Mouse (Mus musculus) limb, embryonic 13.5 days (tissue): Measurements from ENCODE around the gene Lmod3. TPM values are rescaled to one million over a fixed set of nuclear protein-coding genes. Genes with fewer than 3 reads are reported as not detected.

Source experiments
- ATAC-seq: fragments of 200-750 bp; cut with Nextera tagmentation; 2 replicates; pipeline ENCODE4 v1.8.0; 2017; ENCODE audit warnings: low read depth, moderate number of reproducible peaks, moderate TSS enrichment; ENCODE audit not compliant: low FRiP score
- H3K27ac ChIP-seq: fragments of 300-500 bp; sonication (generic); 2 replicates; pipeline ENCODE4 v1.5.1; 2015; ENCODE audit warnings: inconsistent platforms, mild to moderate bottlenecking, moderate library complexity
- H3K27me3 ChIP-seq: fragments of 300-500 bp; sonication (generic); 2 replicates; pipeline ENCODE4 v1.6.1; 2015; ENCODE audit warnings: mild to moderate bottlenecking, inconsistent platforms
- H3K36me3 ChIP-seq: fragments of 300-500 bp; sonication (generic); 2 replicates; pipeline ENCODE4 v1.6.1; 2015; ENCODE audit warnings: inconsistent platforms, mild to moderate bottlenecking, moderate library complexity
- H3K4me1 ChIP-seq: fragments of 300-500 bp; sonication (generic); 2 replicates; pipeline ENCODE4 v1.6.1; 2015; ENCODE audit warnings: inconsistent platforms
- H3K4me2 ChIP-seq: fragments of 300-500 bp; sonication (generic); replicated peaks from 2 replicates; pipeline ENCODE4 v1.6.1; 2015; ENCODE audit warnings: inconsistent platforms, mild to moderate bottlenecking, moderate library complexity
- H3K4me3 ChIP-seq: fragments of 300-500 bp; sonication (generic); 2 replicates; pipeline ENCODE4 v1.5.1; 2015; ENCODE audit warnings: moderate library complexity, mild to moderate bottlenecking, inconsistent platforms
- H3K9ac ChIP-seq: fragments of 300-500 bp; sonication (generic); 2 replicates; pipeline ENCODE4 v1.6.1; 2015; ENCODE audit warnings: mild to moderate bottlenecking, inconsistent platforms
- H3K9me3 ChIP-seq: fragments of 300-500 bp; sonication (generic); 2 replicates; pipeline ENCODE4 v1.6.1; 2016; ENCODE audit warnings: inconsistent platforms
- WGBS: fragments of 180-500 bp; shearing (Covaris S2); methylation state at CpG from one replicate; pipeline ENCODE4 v1.1.7; 2015; 5-methylcytosine and 5-hydroxymethylcytosine counted together
- polyA plus RNA-seq: library from polyadenylated mRNA; unstranded; fragments of >200 nt; fragmentation: Nextera tagmentation; extraction: Ambion mirVana; gene quantifications from 2 replicates; pipeline ENCODE4 v1.2.1, GENCODE M21; 2015

Lmod3 gene
- 7.6 and 7.8 TPM in 2 replicates for polyA plus RNA-seq

DNA sequence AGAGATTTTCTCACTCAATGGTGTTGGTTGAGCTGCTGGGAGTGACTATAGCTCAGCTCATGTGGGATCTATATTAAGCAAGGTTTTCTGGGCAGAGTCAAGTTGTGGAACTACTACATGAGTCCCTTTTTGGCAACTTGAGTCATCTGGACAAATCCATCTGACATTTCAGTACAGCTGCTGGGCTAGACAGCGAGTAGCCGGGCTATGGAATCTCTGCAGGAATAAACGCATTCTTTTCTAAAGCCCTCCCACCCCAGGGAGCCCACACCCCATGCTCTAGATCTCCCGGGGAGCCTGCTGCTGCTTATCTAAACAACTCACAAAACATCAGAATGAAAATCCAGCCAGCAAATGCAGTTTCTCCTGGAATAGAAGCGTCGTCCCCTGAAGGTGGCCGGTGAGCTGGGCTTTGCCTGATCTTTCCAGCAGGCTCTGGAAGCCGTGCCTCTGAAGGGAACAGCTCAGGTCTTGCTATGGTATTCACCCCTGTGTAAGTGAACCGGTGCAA lies at the start of gene Lmod3:
TSS of gene Lmod3 (minus strand) at position 49 of the 511 bp plus-strand sequence.
- WGBS: 36% methylated on average over 9 of the region's 9 CpGs
- Histone ChIP-seq H3K9ac (no peak within 1 kb of the TSS), H3K4me1 (0 out of 2 replicates have a peak, but pooled peaks cover 3% of the 10 kb centered on the region), H3K4me2 (no peak within 1 kb of the TSS), H3K9me3 (no peaks in the 10 kb centered on the region), H3K27me3 (peaks cover 7% of the 10 kb centered on the region; the same call in 1 of the 2 replicates), H3K27ac (no peak within 1 kb of the TSS), H3K36me3 (no peaks in the 10 kb centered on the region), H3K4me3 (no peak within 1 kb of the TSS)
- peak; percentile 61 for ATAC-seq

DNA sequence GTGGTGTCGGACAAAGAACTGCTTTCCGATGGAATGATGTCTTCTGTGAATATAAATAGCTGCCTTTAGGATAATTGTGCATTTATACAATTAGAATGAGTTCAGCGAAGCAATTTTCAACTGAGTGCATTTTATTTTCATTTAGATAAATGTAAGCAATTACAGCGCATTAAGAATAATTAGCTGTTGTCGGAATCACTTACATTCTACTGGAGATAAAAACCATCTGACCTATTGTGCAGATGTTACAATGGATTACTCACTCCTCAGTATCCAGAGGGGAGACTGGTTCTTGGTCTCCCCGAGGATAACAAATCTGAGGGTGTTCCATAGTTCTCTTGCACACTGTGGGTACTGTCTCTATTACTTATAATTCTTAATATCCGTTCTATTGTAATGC lies 49.7 kb upstream of the Lmod3 start:
- no peak overlapping the region for H3K4me2 ChIP-seq
- H3K4me3 ChIP-seq: no peak overlapping the region
- H3K36me3 ChIP-seq: peaks cover 7% of the 10 kb centered on the region; the same call in 1 of the 2 replicates
- no peak overlapping the region for H3K27ac ChIP-seq
- H3K27me3 ChIP-seq: no peaks in the 10 kb centered on the region
- H3K9ac ChIP-seq: no peak overlapping the region
- no peaks in the 10 kb centered on the region for H3K9me3 ChIP-seq
- no peak for ATAC-seq
- 88% methylated on average over 7 of the region's 7 CpGs for WGBS
- H3K4me1 ChIP-seq: peaks cover 5% of the 10 kb centered on the region; the same call in 1 of the 2 replicates

DNA sequence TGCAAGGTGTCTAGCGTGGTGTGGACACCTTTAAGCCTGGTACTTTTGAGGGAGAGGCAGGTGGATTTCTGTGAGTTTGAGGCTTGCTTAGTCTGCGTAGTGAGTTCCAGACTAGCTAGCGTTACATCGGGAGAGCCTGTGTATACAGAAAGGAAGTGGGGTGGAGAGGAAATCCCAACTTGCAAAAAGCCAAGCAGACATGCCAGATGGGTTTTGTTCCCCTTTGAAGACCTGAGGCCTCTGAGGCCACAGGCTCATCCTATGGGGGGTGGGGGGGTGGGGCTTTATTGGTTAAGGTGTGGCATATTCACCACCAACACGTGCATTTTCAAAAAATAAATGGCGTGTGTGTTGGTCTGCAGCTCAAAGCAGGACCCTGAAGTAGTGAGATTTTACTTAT lies 48.1 kb upstream of the Lmod3 start:
- Histone ChIP-seq H3K27me3 (no peaks in the 10 kb centered on the region), H3K9ac (no peak overlapping the region), H3K4me3 (no peak overlapping the region), H3K4me2 (no peak overlapping the region), H3K27ac (no peak overlapping the region), H3K9me3 (no peaks in the 10 kb centered on the region), H3K4me1 (peaks cover 5% of the 10 kb centered on the region; the same call in 1 of the 2 replicates), H3K36me3 (peaks cover 16% of the 10 kb centered on the region)
- no peak for ATAC-seq
- WGBS: 86% methylated on average over 6 of the region's 6 CpGs

DNA sequence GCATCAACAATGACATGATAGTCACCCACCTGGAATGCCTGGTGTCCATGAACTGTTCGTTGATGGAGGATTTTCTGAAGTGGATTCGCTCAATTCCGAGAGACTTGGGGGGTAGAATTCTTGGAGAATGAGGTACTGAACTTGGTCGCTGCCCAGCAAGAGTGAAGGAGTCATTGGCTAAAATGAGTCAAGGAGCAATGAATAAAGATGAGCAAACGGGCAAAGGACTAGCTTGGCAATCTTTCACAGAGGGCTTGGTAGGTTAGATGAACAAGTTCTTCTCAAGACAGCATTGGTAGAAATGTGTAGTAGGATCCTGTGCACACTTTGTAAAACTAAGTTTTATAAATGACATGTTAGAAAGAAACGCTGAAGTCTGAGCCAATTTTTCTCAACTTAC lies 47.6 kb upstream of the Lmod3 start:
- no peak for ATAC-seq
- H3K9me3 ChIP-seq: no peaks in the 10 kb centered on the region
- no peaks in the 10 kb centered on the region for H3K27me3 ChIP-seq
- peaks cover 5% of the 10 kb centered on the region; the same call in 1 of the 2 replicates for H3K4me1 ChIP-seq
- no peak overlapping the region for H3K9ac ChIP-seq
- H3K36me3 ChIP-seq: peaks cover 20% of the 10 kb centered on the region
- H3K4me3 ChIP-seq: no peak overlapping the region
- whole genome bisulfite sequencing: 93% methylated on average over 6 of the region's 6 CpGs
- no peak overlapping the region for H3K27ac ChIP-seq
- no peak overlapping the region for H3K4me2 ChIP-seq

DNA sequence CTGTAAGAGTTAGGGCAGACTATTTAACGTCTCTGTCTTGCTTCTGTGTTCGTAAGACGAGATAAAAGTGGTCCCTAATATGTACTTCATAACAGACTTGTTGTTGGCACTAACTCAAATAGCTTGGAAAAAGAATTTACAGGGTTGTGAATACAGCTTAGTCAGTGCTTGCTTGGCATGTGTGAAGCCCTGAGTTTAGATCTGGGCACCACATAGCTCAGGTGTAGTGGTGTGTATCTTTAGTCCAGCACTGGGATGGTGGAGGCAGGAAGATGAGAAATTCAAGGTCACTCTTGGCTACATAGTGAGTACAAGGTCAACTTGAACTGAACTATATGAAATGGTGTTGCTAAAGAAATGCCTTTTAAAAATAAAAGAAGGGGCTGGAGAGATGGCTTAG lies 44.6 kb upstream of the Lmod3 start:
- no peak overlapping the region for H3K4me3 ChIP-seq
- H3K27me3 ChIP-seq: no peaks in the 10 kb centered on the region
- H3K4me1 ChIP-seq: 0 out of 2 replicates have a peak, but pooled peaks cover 2% of the 10 kb centered on the region
- no peak overlapping the region for H3K9ac ChIP-seq
- no peak overlapping the region for H3K4me2 ChIP-seq
- H3K36me3 ChIP-seq: peaks cover 20% of the 10 kb centered on the region
- H3K9me3 ChIP-seq: no peaks in the 10 kb centered on the region
- 83% methylated on average over 3 of the region's 3 CpGs for WGBS
- no peak for ATAC-seq
- H3K27ac ChIP-seq: no peak overlapping the region

DNA sequence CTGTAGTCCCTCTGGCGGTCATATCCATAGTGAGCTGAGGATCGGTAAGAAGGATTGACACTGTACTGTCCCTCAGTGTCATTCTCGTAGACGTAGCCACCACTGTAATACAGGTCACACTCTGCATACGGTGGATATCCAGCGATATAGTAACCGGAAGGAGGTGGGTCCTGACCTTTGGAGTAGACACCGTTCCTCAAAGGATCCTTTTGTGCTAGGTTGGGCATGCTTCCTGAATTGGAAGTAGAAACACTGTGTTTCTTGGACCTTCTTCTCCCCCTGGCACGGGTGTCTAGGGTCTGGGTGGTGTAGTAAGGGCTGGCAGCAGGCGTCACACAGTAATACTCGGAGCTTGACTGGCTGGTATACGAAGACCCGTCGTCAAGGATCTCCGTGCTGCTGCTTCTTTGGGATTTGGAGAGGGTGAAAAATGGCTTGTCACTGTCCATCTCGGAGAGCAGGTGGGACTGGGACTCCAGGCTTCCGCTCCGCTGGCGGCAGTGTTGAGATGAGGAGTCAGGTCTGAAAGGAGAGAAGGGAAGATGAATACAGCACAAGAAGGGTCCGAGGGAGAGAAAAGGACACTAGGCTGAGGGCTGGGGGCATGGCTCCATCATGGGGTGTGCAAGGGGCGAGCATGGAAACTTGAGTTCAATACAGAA lies 43.4 kb upstream of the Lmod3 start:
- Histone ChIP-seq H3K4me2 (no peak overlapping the region), H3K9me3 (no peaks in the 10 kb centered on the region), H3K36me3 (peaks cover 20% of the 10 kb centered on the region), H3K27ac (no peak overlapping the region), H3K4me3 (no peak overlapping the region), H3K27me3 (no peaks in the 10 kb centered on the region), H3K9ac (no peak overlapping the region), H3K4me1 (peaks cover 7% of the 10 kb centered on the region; the same call in 1 of the 2 replicates)
- 96% methylated on average over 21 of the region's 21 CpGs for WGBS
- ATAC-seq: no peak

DNA sequence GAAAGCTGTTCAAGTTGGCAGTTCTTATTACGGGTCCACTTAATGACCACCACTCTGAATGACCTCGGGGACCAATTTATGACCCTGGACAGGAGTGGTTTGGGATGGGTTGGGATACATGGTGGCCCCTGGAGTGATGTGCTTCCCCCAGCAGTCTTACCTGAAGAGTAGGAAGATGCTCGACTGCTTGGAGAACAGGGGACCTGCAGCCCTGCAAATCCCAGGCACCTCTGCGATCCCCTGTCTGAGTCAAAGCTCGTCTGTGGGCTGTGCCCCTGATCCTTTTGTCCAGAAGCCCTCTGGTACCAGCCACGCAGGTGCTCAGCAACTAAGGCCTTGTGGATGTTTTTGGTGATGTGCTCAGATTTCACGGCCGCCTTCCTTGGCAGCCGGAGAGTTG lies 42.9 kb upstream of the Lmod3 start:
- H3K4me2 ChIP-seq: no peak overlapping the region
- no peak overlapping the region for H3K9ac ChIP-seq
- H3K27ac ChIP-seq: no peak overlapping the region
- peaks cover 18% of the 10 kb centered on the region for H3K36me3 ChIP-seq
- no peaks in the 10 kb centered on the region for H3K27me3 ChIP-seq
- no peaks in the 10 kb centered on the region for H3K9me3 ChIP-seq
- no peak for ATAC-seq
- H3K4me3 ChIP-seq: no peak overlapping the region
- peaks cover 11% of the 10 kb centered on the region; the same call in 1 of the 2 replicates for H3K4me1 ChIP-seq
- 84% methylated on average over 9 of the region's 9 CpGs for WGBS

DNA sequence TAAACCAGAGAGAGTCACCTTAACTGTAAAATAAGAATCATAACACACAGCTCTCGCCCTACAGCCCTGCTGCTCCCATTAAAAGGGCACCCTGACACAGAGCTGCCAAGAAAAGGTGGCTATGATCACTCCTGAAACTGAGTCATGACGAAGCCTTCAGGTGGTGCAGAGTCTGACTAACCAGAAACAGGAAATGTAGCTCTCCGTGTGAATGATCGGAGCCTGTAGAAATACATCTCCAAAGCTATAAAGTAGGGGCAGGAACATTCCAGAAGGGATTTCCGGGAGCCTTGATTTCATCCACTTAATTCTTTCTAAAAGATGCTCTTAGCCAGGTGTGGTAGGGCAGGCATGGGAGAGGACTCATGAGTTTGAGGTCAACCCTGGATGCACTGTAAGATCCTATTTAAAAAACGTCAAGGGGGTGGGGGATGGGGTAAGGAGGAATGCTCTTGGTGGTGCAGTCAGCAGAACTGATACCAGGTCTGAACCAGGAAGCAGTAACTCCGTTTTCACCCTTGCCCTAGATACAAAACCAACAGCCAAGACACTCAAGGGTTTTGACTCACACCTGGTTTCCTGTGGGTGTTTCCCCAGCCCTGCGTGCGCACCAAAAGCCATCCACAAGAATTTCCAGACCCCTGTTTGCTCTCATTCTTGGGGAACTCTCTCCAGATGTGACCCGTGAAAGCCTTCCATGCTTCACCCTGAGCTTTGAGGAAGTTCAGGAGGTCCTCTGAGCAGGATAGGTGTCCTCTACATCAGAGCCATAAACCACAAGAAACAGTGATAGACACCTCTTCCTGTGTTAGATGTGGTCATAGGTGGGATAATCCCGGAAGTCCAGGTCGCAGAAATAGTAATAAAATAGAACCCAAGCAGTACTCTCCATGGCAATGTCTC lies 41.4 kb upstream of the Lmod3 start:
- Histone ChIP-seq H3K27me3 (no peaks in the 10 kb centered on the region), H3K36me3 (peaks cover 13% of the 10 kb centered on the region), H3K9ac (no peak overlapping the region), H3K4me3 (no peak overlapping the region), H3K27ac (no peak overlapping the region), H3K4me2 (no peak overlapping the region), H3K9me3 (no peaks in the 10 kb centered on the region), H3K4me1 (peaks cover 14% of the 10 kb centered on the region)
- WGBS: 74% methylated on average over 12 of the region's 12 CpGs
- no peak for ATAC-seq

DNA sequence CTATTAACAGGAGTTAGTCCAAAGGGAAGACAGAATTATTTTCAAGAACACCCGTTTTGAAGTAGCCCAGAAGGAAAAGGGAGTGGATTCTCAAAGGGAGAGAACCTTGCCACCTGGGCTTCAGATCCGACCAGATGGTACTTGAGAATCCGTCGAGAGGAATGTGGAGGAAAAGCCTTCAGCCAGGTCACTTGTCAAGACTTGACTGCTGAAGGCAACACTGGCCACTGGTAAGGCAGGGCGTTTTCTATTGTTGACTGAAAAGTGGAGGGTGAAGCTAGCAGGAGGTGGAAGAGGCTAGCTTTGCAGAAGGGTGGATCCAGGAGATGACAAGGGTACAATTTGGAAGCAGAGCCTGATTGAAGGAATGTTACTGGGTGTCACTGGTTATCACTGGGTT lies 40.3 kb upstream of the Lmod3 start:
- Histone ChIP-seq H3K9ac (no peak overlapping the region), H3K9me3 (no peaks in the 10 kb centered on the region), H3K36me3 (peaks cover 13% of the 10 kb centered on the region), H3K4me1 (peaks cover 18% of the 10 kb centered on the region), H3K4me3 (no peak overlapping the region), H3K4me2 (no peak overlapping the region), H3K27ac (no peak overlapping the region), H3K27me3 (no peaks in the 10 kb centered on the region)
- ATAC-seq: no peak
- 71% methylated on average over 5 of the region's 5 CpGs for WGBS

DNA sequence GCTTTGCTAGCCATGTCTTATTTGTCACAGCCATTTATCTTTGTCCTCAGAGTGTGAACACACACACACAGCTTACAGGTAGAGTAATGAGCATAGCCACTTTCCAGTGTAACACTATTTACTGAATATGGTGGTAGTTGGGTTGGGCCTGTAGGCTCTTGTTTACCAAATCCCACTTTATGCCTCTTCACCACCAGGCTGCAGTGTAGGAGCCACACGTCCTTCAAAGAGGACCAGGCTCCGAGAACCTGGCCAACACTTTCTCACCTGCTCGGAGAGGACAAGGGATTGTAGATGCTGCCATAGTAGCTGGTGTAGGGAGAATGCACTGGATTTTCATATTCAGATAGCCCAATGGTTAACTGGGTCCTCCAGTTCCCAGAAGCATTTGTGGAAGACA lies 39.5 kb upstream of the Lmod3 start:
- 89% methylated on average over 3 of the region's 3 CpGs for WGBS
- no peak overlapping the region for H3K27ac ChIP-seq
- H3K9ac ChIP-seq: no peak overlapping the region
- H3K4me1 ChIP-seq: peaks cover 19% of the 10 kb centered on the region
- no peak overlapping the region for H3K4me3 ChIP-seq
- no peaks in the 10 kb centered on the region for H3K9me3 ChIP-seq
- no peaks in the 10 kb centered on the region for H3K27me3 ChIP-seq
- peaks cover 16% of the 10 kb centered on the region for H3K36me3 ChIP-seq
- no peak for ATAC-seq
- H3K4me2 ChIP-seq: no peak overlapping the region

DNA sequence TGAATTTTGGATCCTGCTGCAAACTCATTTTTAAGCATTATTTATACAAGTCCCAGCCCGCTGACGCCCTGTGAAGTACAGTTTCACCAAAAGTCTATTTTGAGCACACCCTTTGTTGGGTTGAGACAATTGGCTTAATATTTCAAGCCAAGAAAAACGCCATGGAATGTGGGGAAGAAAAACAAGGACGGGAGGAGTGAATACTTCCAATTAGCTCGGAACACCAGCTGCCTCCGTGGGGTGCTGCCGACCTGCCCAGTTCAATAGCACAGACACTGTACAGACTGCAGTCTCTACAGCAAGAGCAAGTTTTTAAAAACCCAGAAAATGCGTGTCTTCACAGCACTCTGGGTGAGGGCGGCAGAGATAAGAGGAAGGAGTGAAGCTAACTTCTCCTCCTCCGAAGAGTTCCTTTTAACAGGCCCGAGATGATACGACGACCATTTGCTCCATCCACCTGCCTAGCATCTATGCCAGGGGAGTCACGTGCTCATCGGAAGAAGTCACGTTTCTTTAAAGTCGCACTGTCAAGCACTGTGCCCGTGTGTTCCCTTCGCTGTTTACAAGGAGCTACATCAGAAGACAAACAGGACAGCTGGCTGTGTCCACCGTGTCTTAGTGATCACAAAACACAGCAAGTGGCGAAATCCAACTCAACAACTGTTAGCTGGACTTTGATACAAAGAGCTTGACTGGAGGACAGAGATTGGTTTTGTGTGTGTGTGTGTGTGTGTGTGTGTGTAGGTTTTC lies 38.8 kb upstream of the Lmod3 start:
- WGBS: 76% methylated on average over 21 of the region's 21 CpGs
- Histone ChIP-seq H3K36me3 (peaks cover 14% of the 10 kb centered on the region), H3K4me2 (no peak overlapping the region), H3K27me3 (no peaks in the 10 kb centered on the region), H3K4me3 (no peak overlapping the region), H3K27ac (no peak overlapping the region; the same call in 1 of the 2 replicates), H3K9me3 (no peaks in the 10 kb centered on the region), H3K4me1 (peaks cover 19% of the 10 kb centered on the region), H3K9ac (no peak overlapping the region)
- peak; percentile 54; the same call in 1 of the 2 replicates for ATAC-seq
